Mouse (Mus musculus): ENCODE data around the gene Pold4. TPM values are rescaled to one million over a fixed set of nuclear protein-coding genes. Genes with fewer than 3 reads are reported as not detected.

Pold4 gene
- polyA plus RNA-seq, 1 experiment from 2014 or later: 32.6 TPM

- no peaks in the 10 kb centered on the region for H3K9me3 ChIP-seq (ENCODE audit: control insufficient read depth, low read length)
- 32% methylated on average over 14 of the region's 14 CpGs for WGBS
- H3K4me2 ChIP-seq (ENCODE audit: low read depth, low read length): peak overlapping the region; percentile 22; the same call in 1 of the 2 replicates
- peak; percentile 61 for ATAC-seq (ENCODE audit: low read depth)
- no peaks in the 10 kb centered on the region for H3K36me3 ChIP-seq (ENCODE audit: control insufficient read depth, insufficient read depth, low read length)
- H3K27ac ChIP-seq (ENCODE audit: low read length): peak overlapping the region; percentile 87
- no peak overlapping the region for H3K4me3 ChIP-seq (ENCODE audit: low read length)
- H3K9ac ChIP-seq (ENCODE audit: low read length): peak overlapping the region; percentile 3
- H3K27me3 ChIP-seq (ENCODE audit: control insufficient read depth, insufficient read depth, low read depth, low read length): no peaks in the 10 kb centered on the region
- peaks cover 32% of the 10 kb centered on the region for H3K4me1 ChIP-seq (replicated peaks; ENCODE audit: control insufficient read depth, insufficient read depth, low read length)
Measured at GRCm38 (mm10) chr19:4220957-4221743, 10.5 kb upstream of the Pold4 start.

GRCm38 (mm10) chr19:4222165-4222564 lies 9.5 kb upstream of the Pold4 start:
- Histone ChIP-seq H3K4me3 (ENCODE audit: low read length) (no peak overlapping the region), H3K4me1 (replicated peaks; ENCODE audit: control insufficient read depth, insufficient read depth, low read length) (peaks cover 22% of the 10 kb centered on the region), H3K4me2 (ENCODE audit: low read depth, low read length) (no peak overlapping the region), H3K9me3 (ENCODE audit: control insufficient read depth, low read length) (no peaks in the 10 kb centered on the region), H3K27me3 (ENCODE audit: control insufficient read depth, insufficient read depth, low read depth, low read length) (no peaks in the 10 kb centered on the region; the same call in 1 of the 2 replicates), H3K9ac (ENCODE audit: low read length) (no peak overlapping the region), H3K36me3 (ENCODE audit: control insufficient read depth, insufficient read depth, low read length) (no peaks in the 10 kb centered on the region), H3K27ac (ENCODE audit: low read length) (no peak overlapping the region; the same call in 1 of the 2 replicates)
- peak; percentile 21; the same call in 1 of the 2 replicates for ATAC-seq (ENCODE audit: low read depth)
- 54% methylated on average over 11 of the region's 11 CpGs for WGBS

DNA sequence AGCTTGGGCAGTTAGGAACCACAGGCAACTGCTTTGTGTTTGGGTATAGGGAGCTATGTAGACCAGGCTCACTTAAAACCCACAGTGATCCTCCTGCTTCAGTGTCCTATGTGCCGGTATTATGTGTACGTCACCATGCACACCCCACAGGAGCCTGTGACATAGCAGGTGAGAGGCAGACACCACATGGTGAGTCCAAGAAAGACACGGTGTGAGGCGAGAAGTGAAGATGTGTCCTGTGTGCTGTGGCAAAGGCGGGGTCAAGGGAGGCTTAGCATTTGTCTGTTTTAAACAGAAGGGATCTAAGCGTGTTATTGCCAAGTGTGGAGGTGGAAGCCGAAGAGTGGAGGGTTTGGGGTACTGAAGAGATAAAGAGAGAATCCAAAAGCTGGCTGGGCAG lies 4.9 kb upstream of the Pold4 start:
- Histone ChIP-seq H3K27ac (ENCODE audit: low read length) (no peak overlapping the region), H3K4me3 (ENCODE audit: low read length) (no peak overlapping the region), H3K27me3 (ENCODE audit: control insufficient read depth, insufficient read depth, low read depth, low read length) (no peaks in the 10 kb centered on the region; the same call in 1 of the 2 replicates), H3K36me3 (ENCODE audit: control insufficient read depth, insufficient read depth, low read length) (no peaks in the 10 kb centered on the region), H3K4me2 (ENCODE audit: low read depth, low read length) (no peak overlapping the region), H3K9me3 (ENCODE audit: control insufficient read depth, low read length) (no peaks in the 10 kb centered on the region), H3K9ac (ENCODE audit: low read length) (no peak overlapping the region), H3K4me1 (replicated peaks; ENCODE audit: control insufficient read depth, insufficient read depth, low read length) (peaks cover 14% of the 10 kb centered on the region)
- WGBS: 82% methylated on average over 7 of the region's 7 CpGs
- ATAC-seq (ENCODE audit: low read depth): no peak

- Histone ChIP-seq H3K4me2 (ENCODE audit: low read depth, low read length) (no peak overlapping the region), H3K9me3 (ENCODE audit: control insufficient read depth, low read length) (no peaks in the 10 kb centered on the region), H3K4me3 (ENCODE audit: low read length) (no peak overlapping the region), H3K4me1 (replicated peaks; ENCODE audit: control insufficient read depth, insufficient read depth, low read length) (peaks cover 17% of the 10 kb centered on the region), H3K36me3 (ENCODE audit: control insufficient read depth, insufficient read depth, low read length) (no peaks in the 10 kb centered on the region), H3K27me3 (ENCODE audit: control insufficient read depth, insufficient read depth, low read depth, low read length) (no peaks in the 10 kb centered on the region; the same call in 1 of the 2 replicates), H3K27ac (ENCODE audit: low read length) (0 out of 2 replicates have a peak overlapping the region, but pooled peaks have one; percentile 1), H3K9ac (ENCODE audit: low read length) (peak overlapping the region; percentile 24; the same call in 1 of the 2 replicates)
- ATAC-seq (ENCODE audit: low read depth): no peak
- WGBS: 47% methylated on average over 5 of the region's 5 CpGs
Measured at GRCm38 (mm10) chr19:4227446-4227845, 4.3 kb upstream of the Pold4 start.

GRCm38 (mm10) chr19:4227894-4228678 lies 3.6 kb upstream of the Pold4 start:
- Histone ChIP-seq H3K4me3 (ENCODE audit: low read length) (no peak overlapping the region), H3K9me3 (ENCODE audit: control insufficient read depth, low read length) (no peaks in the 10 kb centered on the region), H3K27me3 (ENCODE audit: control insufficient read depth, insufficient read depth, low read depth, low read length) (no peaks in the 10 kb centered on the region; the same call in 1 of the 2 replicates), H3K36me3 (ENCODE audit: control insufficient read depth, insufficient read depth, low read length) (no peaks in the 10 kb centered on the region), H3K9ac (ENCODE audit: low read length) (peak overlapping the region; percentile 24; the same call in 1 of the 2 replicates), H3K27ac (ENCODE audit: low read length) (peak overlapping the region; percentile 1; the same call in 1 of the 2 replicates), H3K4me1 (replicated peaks; ENCODE audit: control insufficient read depth, insufficient read depth, low read length) (peaks cover 19% of the 10 kb centered on the region), H3K4me2 (ENCODE audit: low read depth, low read length) (peak overlapping the region; percentile 16; the same call in 1 of the 2 replicates)
- ATAC-seq (ENCODE audit: low read depth): peak; percentile 32; the same call in 1 of the 2 replicates
- 9% methylated on average over 8 of the region's 8 CpGs for WGBS

GRCm38 (mm10) chr19:4228891-4229290 lies 2.8 kb upstream of the Pold4 start:
- H3K27me3 ChIP-seq (ENCODE audit: control insufficient read depth, insufficient read depth, low read depth, low read length): no peaks in the 10 kb centered on the region; the same call in 1 of the 2 replicates
- H3K27ac ChIP-seq (ENCODE audit: low read length): no peak overlapping the region
- H3K9me3 ChIP-seq (ENCODE audit: control insufficient read depth, low read length): no peaks in the 10 kb centered on the region
- H3K36me3 ChIP-seq (ENCODE audit: control insufficient read depth, insufficient read depth, low read length): no peaks in the 10 kb centered on the region
- H3K9ac ChIP-seq (ENCODE audit: low read length): no peak overlapping the region
- no peak overlapping the region for H3K4me2 ChIP-seq (ENCODE audit: low read depth, low read length)
- ATAC-seq (ENCODE audit: low read depth): no peak
- H3K4me3 ChIP-seq (ENCODE audit: low read length): no peak overlapping the region
- 71% methylated on average over 4 of the region's 4 CpGs for WGBS
- H3K4me1 ChIP-seq (replicated peaks; ENCODE audit: control insufficient read depth, insufficient read depth, low read length): peaks cover 19% of the 10 kb centered on the region

GRCm38 (mm10) chr19:4229451-4230076 lies 2.1 kb upstream of the Pold4 start:
- no peaks in the 10 kb centered on the region for H3K9me3 ChIP-seq (ENCODE audit: control insufficient read depth, low read length)
- ATAC-seq (ENCODE audit: low read depth): no peak
- peaks cover 19% of the 10 kb centered on the region for H3K4me1 ChIP-seq (replicated peaks; ENCODE audit: control insufficient read depth, insufficient read depth, low read length)
- H3K4me2 ChIP-seq (ENCODE audit: low read depth, low read length): no peak overlapping the region
- WGBS: 48% methylated on average over 6 of the region's 9 CpGs
- no peaks in the 10 kb centered on the region; the same call in 1 of the 2 replicates for H3K27me3 ChIP-seq (ENCODE audit: control insufficient read depth, insufficient read depth, low read depth, low read length)
- no peak overlapping the region for H3K9ac ChIP-seq (ENCODE audit: low read length)
- H3K36me3 ChIP-seq (ENCODE audit: control insufficient read depth, insufficient read depth, low read length): no peaks in the 10 kb centered on the region
- no peak overlapping the region for H3K27ac ChIP-seq (ENCODE audit: low read length)
- H3K4me3 ChIP-seq (ENCODE audit: low read length): no peak overlapping the region

- WGBS: 69% methylated on average over 8 of the region's 8 CpGs
- Histone ChIP-seq H3K36me3 (ENCODE audit: control insufficient read depth, insufficient read depth, low read length) (no peaks in the 10 kb centered on the region), H3K4me3 (ENCODE audit: low read length) (no peak overlapping the region), H3K4me2 (ENCODE audit: low read depth, low read length) (no peak overlapping the region), H3K27me3 (ENCODE audit: control insufficient read depth, insufficient read depth, low read depth, low read length) (no peaks in the 10 kb centered on the region; the same call in 1 of the 2 replicates), H3K9ac (ENCODE audit: low read length) (no peak overlapping the region), H3K27ac (ENCODE audit: low read length) (no peak overlapping the region), H3K9me3 (ENCODE audit: control insufficient read depth, low read length) (no peaks in the 10 kb centered on the region), H3K4me1 (replicated peaks; ENCODE audit: control insufficient read depth, insufficient read depth, low read length) (peaks cover 19% of the 10 kb centered on the region)
- ATAC-seq (ENCODE audit: low read depth): no peak
Measured at GRCm38 (mm10) chr19:4230415-4230814, 1.3 kb upstream of the Pold4 start.
